Mouse (Mus musculus) CH12.LX (cell line): Measurements from ENCODE around the gene Rpl13a. TPM values are rescaled to one million over a fixed set of nuclear protein-coding genes. Genes with fewer than 3 reads are reported as not detected.

Experiments
- DNase-seq: peaks from one replicate; pipeline ENCODE4 v3.0.0-alpha.2; 2013; ENCODE audit errors: extremely low read depth
- H3K27ac ChIP-seq: 2 replicates; pipeline ENCODE4 v1.5.1; 2012; ENCODE audit warnings: low read depth, mild to moderate bottlenecking, control low read depth, moderate library complexity; ENCODE audit not compliant: insufficient read depth
- H3K27me3 ChIP-seq: replicated peaks from 2 replicates; pipeline ENCODE3; 2012; ENCODE audit warnings: inconsistent platforms
- H3K36me3 ChIP-seq, 2 experiments: replicated peaks in 1 of 2; 2 replicates each; pipeline versions ENCODE3 to v1.6.1; 2012; ENCODE audit warnings: inconsistent platforms in 1 of 2, low read length in 1 of 2, mild to moderate bottlenecking in 1 of 2, mixed read lengths in 1 of 2, moderate library complexity in 1 of 2; ENCODE audit not compliant: control insufficient read depth in 1 of 2, insufficient read depth in 1 of 2
- H3K4me1 ChIP-seq, 2 experiments: 2 replicates each; pipeline ENCODE4 v1.6.1; 2012; ENCODE audit warnings: inconsistent platforms in 1 of 2, moderate library complexity in 1 of 2; ENCODE audit not compliant: insufficient read depth in 2 of 2, control insufficient read depth in 1 of 2
- H3K4me2 ChIP-seq: 2 replicates; pipeline ENCODE4 v1.6.1; 2012; ENCODE audit warnings: low read depth, mild to moderate bottlenecking, control low read depth; ENCODE audit not compliant: poor library complexity, insufficient read depth, severe bottlenecking
- H3K4me3 ChIP-seq, 3 experiments: fragments of 150-350 bp in 1 of 3; sonication (generic) in 1 of 3; replicated peaks in 1 of 3; 2 replicates each; pipeline versions ENCODE3 to v1.5.1; 2011 to 2012; ENCODE audit warnings: low read depth in 2 of 3, low read length in 2 of 3, mild to moderate bottlenecking in 2 of 3, moderate library complexity in 2 of 3, control low read depth in 1 of 3, improper control_type of control experiment in 1 of 3, inconsistent platforms in 1 of 3, mixed read lengths in 1 of 3; ENCODE audit not compliant: poor library complexity in 1 of 3
- H3K79me2 ChIP-seq: replicated peaks from 2 replicates; pipeline ENCODE4 v1.6.1; 2012; ENCODE audit warnings: mild to moderate bottlenecking, moderate library complexity; ENCODE audit not compliant: control insufficient read depth, poor library complexity, insufficient read depth, severe bottlenecking; ENCODE audit errors: extremely low read depth
- H3K9ac ChIP-seq: 2 replicates; pipeline ENCODE4 v1.6.1; 2012; ENCODE audit warnings: low read depth, mild to moderate bottlenecking, control low read depth, moderate library complexity; ENCODE audit not compliant: insufficient read depth
- H3K9me3 ChIP-seq: replicated peaks from 2 replicates; pipeline ENCODE3; 2012; ENCODE audit warnings: low read length, inconsistent platforms, mixed read lengths
- CHD2 ChIP-seq: IDR thresholded peaks from 2 replicates; pipeline ENCODE4 v1.6.1; 2011; ENCODE audit warnings: low read length, improper control_type of control experiment
- CTCF ChIP-seq, 2 experiments: IDR thresholded peaks in 1 of 2; conservative IDR thresholded peaks in 1 of 2; 2 replicates each; pipeline ENCODE4 v1.5.1; 2011 to 2012; ENCODE audit warnings: low read depth in 2 of 2, low read length in 2 of 2, improper control_type of control experiment in 1 of 2, inconsistent platforms in 1 of 2, mild to moderate bottlenecking in 1 of 2, moderate library complexity in 1 of 2
- EP300 ChIP-seq: IDR thresholded peaks from 2 replicates; pipeline ENCODE4 v1.6.1; 2011; ENCODE audit warnings: low read length, improper control_type of control experiment
- ETS1 ChIP-seq: conservative IDR thresholded peaks from 2 replicates; pipeline ENCODE4 v1.6.1; 2012; ENCODE audit warnings: low read depth, mild to moderate bottlenecking, inconsistent platforms, low read length, improper control_type of control experiment, moderate library complexity
- GABPA ChIP-seq: IDR thresholded peaks from 2 replicates; pipeline ENCODE4 v1.6.1; 2012; ENCODE audit warnings: low read depth, low read length, improper control_type of control experiment, inconsistent platforms; ENCODE audit not compliant: insufficient replicate concordance
- IRF4 ChIP-seq: IDR thresholded peaks from 2 replicates; pipeline ENCODE4 v1.6.1; 2014; ENCODE audit warnings: low read depth, mild to moderate bottlenecking, inconsistent platforms, low read length, improper control_type of control experiment
- JUND ChIP-seq: conservative IDR thresholded peaks from 2 replicates; pipeline ENCODE4 v1.6.1; 2011; ENCODE audit warnings: low read depth, low read length, improper control_type of control experiment
- MAX ChIP-seq: IDR thresholded peaks from 2 replicates; pipeline ENCODE4 v1.6.1; 2011; ENCODE audit warnings: low read length, improper control_type of control experiment
- MAZ ChIP-seq: IDR thresholded peaks from 2 replicates; pipeline ENCODE4 v1.6.1; 2012; ENCODE audit warnings: low read depth, mild to moderate bottlenecking, inconsistent platforms, low read length, improper control_type of control experiment, moderate library complexity
- PAX5 ChIP-seq: IDR thresholded peaks from 2 replicates; pipeline ENCODE4 v1.6.1; 2012; ENCODE audit warnings: low read length, inconsistent platforms, mixed read lengths
- POLR2A ChIP-seq: IDR thresholded peaks from 2 replicates; pipeline ENCODE4 v1.6.1; 2011; ENCODE audit warnings: low read depth, mild to moderate bottlenecking, improper control_type of control experiment, low read length
- RAD21 ChIP-seq: IDR thresholded peaks from 2 replicates; pipeline ENCODE4 v1.6.1; 2011; ENCODE audit warnings: low read depth, mild to moderate bottlenecking, low read length, improper control_type of control experiment, moderate library complexity
- SIN3A ChIP-seq: IDR thresholded peaks from 2 replicates; pipeline ENCODE4 v1.6.1; 2012; ENCODE audit warnings: low read length, improper control_type of control experiment, inconsistent platforms
- SMC3 ChIP-seq: IDR thresholded peaks from 2 replicates; pipeline ENCODE4 v1.6.1; 2011; ENCODE audit warnings: low read depth, low read length, improper control_type of control experiment
- TCF12 ChIP-seq: IDR thresholded peaks from 2 replicates; pipeline ENCODE4 v1.6.1; 2014; ENCODE audit warnings: low read depth, mild to moderate bottlenecking, inconsistent platforms, low read length, improper control_type of control experiment
- ZC3H11A ChIP-seq: IDR thresholded peaks from 2 replicates; pipeline ENCODE4 v1.6.1; 2012; ENCODE audit warnings: low read depth, mild to moderate bottlenecking, inconsistent platforms, low read length, improper control_type of control experiment
- ZMIZ1 ChIP-seq: IDR thresholded peaks from 2 replicates; pipeline ENCODE4 v1.6.1; 2012; ENCODE audit warnings: low read depth, mild to moderate bottlenecking, inconsistent platforms, low read length, improper control_type of control experiment
- ZNF384 ChIP-seq: IDR thresholded peaks from 2 replicates; pipeline ENCODE4 v1.6.1; 2012; ENCODE audit warnings: low read depth, low read length, improper control_type of control experiment, inconsistent platforms
- dilution Hi-C: fragments of 300-500 bp; cut with MboI; formaldehyde crosslinking; loops from 2 replicates; pipeline ENCODE4 v1.14.3; 2020; ENCODE audit warnings: low sequenced_read_pairs; ENCODE audit not compliant: extremely low pct_unique_long_range_greater_than_20kb, extremely low pct_ligation_motif_present
- in situ Hi-C: fragments of 300-500 bp; cut with MboI; formaldehyde crosslinking; loops from 3 replicates; pipeline ENCODE4 v1.14.3; 2019; ENCODE audit warnings: low sequenced_read_pairs, low pct_ligation_motif_present, low pct_unique_long_range_greater_than_20kb, mixed read lengths
- polyA plus RNA-seq: library from polyadenylated mRNA; unstranded; fragments of >175 nt; gene quantifications from 2 replicates; pipeline ENCODE4 v1.2.1, GENCODE M21; 2012; ENCODE audit warnings: low read depth; ENCODE audit not compliant: insufficient read length
- total RNA-seq, 2 experiments: library from RNA; depleted of rRNA; stranded (reverse); fragments of 300-350 nt in 1 of 2; fragments of >200 nt in 1 of 2; gene quantifications; 2 replicates each; pipeline ENCODE4 v1.2.3; 2012 to 2014

Gene Rpl13a
- total and polyA plus RNA-seq, 3 experiments: 2,822 to 5,043 (median 4,154) TPM

- in situ Hi-C loops: no loop called here
- Histone ChIP-seq H3K4me1 (peaks cover 4 to 25% of the 10 kb centered on the region in 2 experiments), H3K79me2 (no peaks in the 10 kb centered on the region), H3K9me3 (no peaks in the 10 kb centered on the region)
- no peak for DNase-seq
- dilution Hi-C loops: no loop called here
- TF ChIP-seq SMC3: no peak
- TF ChIP-seq ZC3H11A: no peak
- no peak for TF ChIP-seq POLR2A
- TF ChIP-seq EP300: no peak
- no peak for TF ChIP-seq IRF4
- TF ChIP-seq SIN3A: no peak
- no peak for TF ChIP-seq ZNF384
- no peak for TF ChIP-seq ETS1
- TF ChIP-seq ZMIZ1: no peak
- no peak for TF ChIP-seq PAX5
- TF ChIP-seq TCF12: no peak
- TF ChIP-seq MAX: no peak
- no peak for TF ChIP-seq JUND
- no peak for TF ChIP-seq MAZ
- TF ChIP-seq CHD2: no peak
- TF ChIP-seq, all 38 proteins: peak for 0
- Histone ChIP-seq H3K27me3 (no peaks in the 10 kb centered on the region), H3K36me3 (peaks cover 0 to 48% of the 10 kb centered on the region in 2 experiments), H3K4me3 (no peak overlapping the region), H3K4me2 (no peak overlapping the region), H3K9ac (no peak overlapping the region), H3K27ac (no peak overlapping the region)
Observed at GRCm38 (mm10) chr7:45155590-45155989, 27.0 kb upstream of the Rpl13a start.

GRCm38 (mm10) chr7:45154993-45155514 lies 26.5 kb upstream of the Rpl13a start:
- peak overlapping the region; percentile 11; the same call in 1 of the 2 replicates for H3K4me2 ChIP-seq
- DNase-seq: peak; percentile 75
- in situ Hi-C loops (no loop called here), dilution Hi-C loops (no loop called here)
- H3K9me3 ChIP-seq: no peaks in the 10 kb centered on the region
- peaks cover 5 to 30% of the 10 kb centered on the region in 2 experiments for H3K4me1 ChIP-seq
- H3K27me3 ChIP-seq: no peaks in the 10 kb centered on the region
- peak overlapping the region in 2 of 3 experiments; percentile 62 to 74 for H3K4me3 ChIP-seq
- TF ChIP-seq CTCF (conservative IDR thresholded peaks at IDR 0.05 in 1 of 2, IDR thresholded peaks at IDR 0.05 in 1 of 2; ENCODE audit: low read depth in 2 of 2, low read length in 2 of 2): peak; percentile 49 to 64
- TF ChIP-seq RAD21: peak; percentile 7
- TF ChIP-seq GABPA: no peak
- 0 out of 2 replicates have a peak, but pooled peaks have one; percentile 17 for TF ChIP-seq SMC3
- peaks cover 0 to 43% of the 10 kb centered on the region in 2 experiments for H3K36me3 ChIP-seq
- H3K9ac ChIP-seq: peak overlapping the region; percentile 48
- no peak overlapping the region for H3K27ac ChIP-seq
- no peaks in the 10 kb centered on the region for H3K79me2 ChIP-seq
